In genomic region chr7:33795016-33795415, GRCm38 (mm10) we compare ENCODE assay signal across 33 mouse cellular contexts. TPM values are rescaled to one million over a fixed set of nuclear protein-coding genes. Genes with fewer than 3 reads are reported as not detected.
A peak's percentile ranks its signal among the peaks of the same experiment; 100 is the strongest.
DNase-seq lines count a peak whose midpoint lies in the region; TF ChIP-seq lines count a peak whose summit lies in the region.
"Had no signal": no experiment of that assay in that cellular context is flagged by ENCODE, and none has a peak within 500 bp of the region (broad histone marks: within the 10 kb centered on the region; RNA-seq: fewer than 3 reads in every experiment).

No protein-coding gene starts in this region.

- intact Hi-C loops in gastrocnemius, adult 2 months (cut with DNase I) = no loop called here
- intact Hi-C loops in gastrocnemius, postnatal 14 days (cut with DNase I; ENCODE audit: low total_unique reads) = no loop called here

- no peak for DNase-seq in gastrocnemius, adult 2 months
- no peak for DNase-seq in gastrocnemius, postnatal 14 days
- DNase-seq in kidney, adult 9 months = peak; percentile 51
- no peak for DNase-seq in kidney, postnatal 25 days
- DNase-seq in NIH3T3 (ENCODE audit: low read depth) = peak; percentile 14
- DNase-seq in left cerebral cortex, adult 11 months (ENCODE audit: low spot score) = no peak
- DNase-seq in layer of hippocampus, adult 11-12 months (ENCODE audit: low spot score) = no peak
- no peak for DNase-seq in lung, postnatal 4 days
- DNase-seq: adrenal gland, adult 2 months; cerebellum, adult 8-10 months; cerebellum, postnatal 36 days; gastrocnemius, postnatal 25 days; heart, adult 11 months; heart, postnatal 10 days; kidney, adult 11 months; liver; lung, adult 2 months; lung, postnatal 10 days; right cerebral cortex, adult 18-20 months; right cerebral cortex, postnatal 4 days; thymus, adult 2 months; thymus, postnatal 36 days had no signal

- no peak overlapping the region for H3K4me3 ChIP-seq in gastrocnemius, adult 2 months
- H3K4me3 ChIP-seq: forebrain, embryonic 13.5 days; heart, embryonic 13.5 days; hindbrain, embryonic 10.5 days; hindbrain, embryonic 15.5 days; layer of hippocampus, adult 2 months had no signal

- no peak overlapping the region for H3K27ac ChIP-seq in gastrocnemius, adult 2 months
- H3K27ac ChIP-seq: forebrain, embryonic 13.5 days; heart, embryonic 13.5 days; hindbrain, embryonic 10.5 days; hindbrain, embryonic 15.5 days; kidney, postnatal 0 days; layer of hippocampus, adult 2 months; liver, embryonic 14.5 days had no signal

- TF ChIP-seq CTCF in gastrocnemius, adult 2 months (IDR thresholded peaks at IDR 0.05) = peak; percentile 21; the same call in 1 of the 2 replicates

RNA-seq across cellular contexts. Expression of gene Scgb1b24, which starts 51.4 kb away (rescaled TPM):
- not detected for total RNA-seq in gastrocnemius, adult 2 months (2021)
- total RNA-seq in gastrocnemius, postnatal 14 days (2021) = not detected
- total RNA-seq: adrenal gland, adult 2 months; gastrocnemius, postnatal 25 days; heart, postnatal 10 days; layer of hippocampus, adult 2 months; layer of hippocampus, postnatal 25 days; left cerebral cortex, postnatal 10 days; megakaryocyte, adult 5-6 weeks; neutrophil, adult 5-6 weeks had no signal

RNA-seq across cellular contexts. Expression of gene Scgb2b24, which starts 55.9 kb away (rescaled TPM):
- total RNA-seq in gastrocnemius, adult 2 months (2021) = not detected
- total RNA-seq in gastrocnemius, postnatal 14 days (2021) = not detected
- total RNA-seq: adrenal gland, adult 2 months; gastrocnemius, postnatal 25 days; heart, postnatal 10 days; layer of hippocampus, adult 2 months; layer of hippocampus, postnatal 25 days; left cerebral cortex, postnatal 10 days; megakaryocyte, adult 5-6 weeks; neutrophil, adult 5-6 weeks had no signal

Comparison
In these comparisons a context has a peak if more than half of its experiments do, and no peak if none do; other contexts are left out.
1. DNase-seq: peak in kidney, adult 9 months (single experiment) and NIH3T3 (single experiment); none in gastrocnemius, adult 2 months (single experiment), gastrocnemius, postnatal 14 days (single experiment), kidney, postnatal 25 days (0 of 2), left cerebral cortex, adult 11 months (single experiment), layer of hippocampus, adult 11-12 months (single experiment) and lung, postnatal 4 days (0 of 2).